Mouse (Mus musculus) hindbrain, embryonic 11.5 days (tissue): ENCODE results near the gene Ppp1r12c. TPM values are rescaled to one million over a fixed set of nuclear protein-coding genes. Genes with fewer than 3 reads are reported as not detected.

ENCODE experiments used
- ATAC-seq: fragments of 200-750 bp; cut with Nextera tagmentation; 2 replicates; pipeline ENCODE4 v1.8.0; 2017; ENCODE audit warnings: mild to moderate bottlenecking, moderate TSS enrichment, moderate library complexity; ENCODE audit not compliant: low FRiP score
- DNase-seq: peaks from one replicate; pipeline ENCODE4 v3.0.0-alpha.2; 2015; ENCODE audit warnings: low spot score
- H3K27ac ChIP-seq: fragments of 300-500 bp; sonication (generic); 2 replicates; pipeline ENCODE4 v1.5.1; 2014; ENCODE audit warnings: mild to moderate bottlenecking, low read depth, low read length
- H3K27me3 ChIP-seq: fragments of 300-500 bp; sonication (generic); 2 replicates; pipeline ENCODE4 v1.6.1; 2014; ENCODE audit warnings: mild to moderate bottlenecking, low read length, moderate library complexity, mixed read lengths; ENCODE audit not compliant: control insufficient read depth, insufficient read depth
- H3K36me3 ChIP-seq: fragments of 300-500 bp; sonication (generic); 2 replicates; pipeline ENCODE4 v1.6.1; 2014; ENCODE audit warnings: mild to moderate bottlenecking, low read length, moderate library complexity, mixed read lengths; ENCODE audit not compliant: control insufficient read depth, insufficient read depth
- H3K4me1 ChIP-seq: fragments of 300-500 bp; sonication (generic); replicated peaks from 2 replicates; pipeline ENCODE4 v1.6.1; 2014; ENCODE audit warnings: low read length, mixed read lengths; ENCODE audit not compliant: control insufficient read depth, insufficient read depth
- H3K4me2 ChIP-seq: fragments of 300-500 bp; sonication (generic); replicated peaks from 2 replicates; pipeline ENCODE4 v1.6.1; 2014; ENCODE audit warnings: mild to moderate bottlenecking, low read depth, low read length
- H3K4me3 ChIP-seq: fragments of 300-500 bp; sonication (generic); 2 replicates; pipeline ENCODE4 v1.5.1; 2014; ENCODE audit warnings: low read depth, low read length
- H3K9ac ChIP-seq: fragments of 300-500 bp; sonication (generic); 2 replicates; pipeline ENCODE4 v1.6.1; 2014; ENCODE audit warnings: low read depth, low read length
- H3K9me3 ChIP-seq: fragments of 300-500 bp; sonication (generic); 2 replicates; pipeline ENCODE4 v1.6.1; 2016; ENCODE audit warnings: low read length; ENCODE audit not compliant: control insufficient read depth
- WGBS: fragments of 180-500 bp; shearing (Covaris S2); extraction: QIAGEN DNeasy Blood & Tissue Kit; methylation state at CpG from one replicate; pipeline ENCODE4 v1.1.7; 2014; 5-methylcytosine and 5-hydroxymethylcytosine counted together
- polyA plus RNA-seq: library from polyadenylated mRNA; unstranded; fragments of >200 nt; fragmentation: Nextera tagmentation; extraction: Ambion mirVana; gene quantifications from 2 replicates; pipeline ENCODE4 v1.2.1, GENCODE M21; 2014

The Ppp1r12c gene
- 38.8 and 44.0 TPM in 2 replicates for polyA plus RNA-seq

GRCm38 (mm10) chr7:4501558-4502397 is at the start of gene Ppp1r12c:
Gene Ppp1r12c (minus strand): TSS chr7:4501680.
- WGBS: under 1% methylated on average over 39 of the region's 62 CpGs

GRCm38 (mm10) chr7:4547221-4547641 is 45.8 kb upstream of the Ppp1r12c start, which contains the start of gene Syt5:
Gene Syt5 (minus strand): TSS chr7:4547541.
- H3K4me2 ChIP-seq: peak within 1 kb of the TSS; percentile 79
- ATAC-seq: peak; percentile 67
- WGBS: 5% methylated on average over 26 of the region's 33 CpGs

More at GRCm38 (mm10) chr7:4501558-4502397, at the start of gene Ppp1r12c:
- H3K27ac ChIP-seq: peak within 1 kb of the TSS; percentile 76
- peak within 1 kb of the TSS; percentile 86 for H3K9ac ChIP-seq
- no peaks in the 10 kb centered on the region for H3K9me3 ChIP-seq
- no peaks in the 10 kb centered on the region for H3K27me3 ChIP-seq
- peaks cover 9% of the 10 kb centered on the region for H3K4me1 ChIP-seq
- peak within 1 kb of the TSS; percentile 71 for H3K4me3 ChIP-seq
- ATAC-seq (peak; percentile 93), DNase-seq (peak; percentile 93)
- H3K4me2 ChIP-seq: peak within 1 kb of the TSS; percentile 50
- no peaks in the 10 kb centered on the region for H3K36me3 ChIP-seq

GRCm38 (mm10) chr7:4546591-4547131 is 45.2 kb upstream of the Ppp1r12c start:
- H3K4me1 ChIP-seq: no peaks in the 10 kb centered on the region; the same call in 1 of the 2 replicates
- peak overlapping the region; percentile 43 for H3K4me3 ChIP-seq
- ATAC-seq (peak; percentile 95), DNase-seq (peak; percentile 96)
- H3K9ac ChIP-seq: peak overlapping the region; percentile 53
- peak overlapping the region; percentile 79 for H3K4me2 ChIP-seq
- H3K9me3 ChIP-seq: no peaks in the 10 kb centered on the region
- WGBS: 2% methylated on average over 26 of the region's 26 CpGs
- H3K27me3 ChIP-seq: no peaks in the 10 kb centered on the region
- H3K27ac ChIP-seq: peak overlapping the region; percentile 67
- no peaks in the 10 kb centered on the region for H3K36me3 ChIP-seq

More at GRCm38 (mm10) chr7:4547221-4547641, 45.8 kb upstream of the Ppp1r12c start, which contains the start of gene Syt5:
- Histone ChIP-seq H3K4me3 (peak within 1 kb of the TSS; percentile 43), H3K27ac (peak within 1 kb of the TSS; percentile 67), H3K9me3 (no peaks in the 10 kb centered on the region), H3K36me3 (no peaks in the 10 kb centered on the region), H3K9ac (peak within 1 kb of the TSS; percentile 53), H3K27me3 (no peaks in the 10 kb centered on the region), H3K4me1 (no peaks in the 10 kb centered on the region; the same call in 1 of the 2 replicates)
- peak; percentile 68 for DNase-seq

- Histone ChIP-seq H3K4me3 (peak overlapping the region; percentile 43), H3K9ac (peak overlapping the region; percentile 53; the same call in 1 of the 2 replicates)
- WGBS: 71% methylated on average over 15 of the region's 15 CpGs
Measured at GRCm38 (mm10) chr7:4546050-4546449, 44.6 kb upstream of the Ppp1r12c start.

GRCm38 (mm10) chr7:4542013-4542412 is 40.5 kb upstream of the Ppp1r12c start:
- no peak overlapping the region for H3K9ac ChIP-seq
- 36% methylated on average over 17 of the region's 17 CpGs for WGBS
- no peaks in the 10 kb centered on the region; the same call in 1 of the 2 replicates for H3K4me1 ChIP-seq
- ATAC-seq (no peak), DNase-seq (no peak)
- H3K27ac ChIP-seq: no peak overlapping the region
- H3K9me3 ChIP-seq: no peaks in the 10 kb centered on the region
- H3K4me3 ChIP-seq: no peak overlapping the region
- no peaks in the 10 kb centered on the region for H3K27me3 ChIP-seq
- no peaks in the 10 kb centered on the region for H3K36me3 ChIP-seq
- H3K4me2 ChIP-seq: no peak overlapping the region

More at GRCm38 (mm10) chr7:4546050-4546449, 44.6 kb upstream of the Ppp1r12c start:
- Histone ChIP-seq H3K4me1 (no peaks in the 10 kb centered on the region; the same call in 1 of the 2 replicates), H3K4me2 (peak overlapping the region; percentile 79), H3K9me3 (no peaks in the 10 kb centered on the region), H3K36me3 (no peaks in the 10 kb centered on the region), H3K27me3 (no peaks in the 10 kb centered on the region), H3K27ac (no peak overlapping the region)
- ATAC-seq (peak; percentile 62), DNase-seq (peak; percentile 7)

GRCm38 (mm10) chr7:4541344-4541743 is 39.9 kb upstream of the Ppp1r12c start:
- 59% methylated on average over 5 of the region's 5 CpGs for WGBS
- no peak for DNase-seq

GRCm38 (mm10) chr7:4539019-4539418 is 37.5 kb upstream of the Ppp1r12c start:
- DNase-seq: no peak
- no peak overlapping the region for H3K27ac ChIP-seq
- no peak for ATAC-seq
- no peaks in the 10 kb centered on the region for H3K36me3 ChIP-seq
- no peak overlapping the region for H3K4me2 ChIP-seq
- no peak overlapping the region for H3K9ac ChIP-seq
- H3K27me3 ChIP-seq: no peaks in the 10 kb centered on the region
- H3K4me1 ChIP-seq: no peaks in the 10 kb centered on the region
- no peak overlapping the region for H3K4me3 ChIP-seq
- 73% methylated on average over 2 of the region's 2 CpGs for WGBS
- no peaks in the 10 kb centered on the region for H3K9me3 ChIP-seq

More at GRCm38 (mm10) chr7:4541344-4541743, 39.9 kb upstream of the Ppp1r12c start:
- H3K4me3 ChIP-seq: no peak overlapping the region
- no peaks in the 10 kb centered on the region for H3K9me3 ChIP-seq
- no peaks in the 10 kb centered on the region for H3K27me3 ChIP-seq
- no peak overlapping the region for H3K9ac ChIP-seq
- no peaks in the 10 kb centered on the region; the same call in 1 of the 2 replicates for H3K4me1 ChIP-seq
- no peak overlapping the region for H3K4me2 ChIP-seq
- ATAC-seq: no peak
- no peaks in the 10 kb centered on the region for H3K36me3 ChIP-seq
- H3K27ac ChIP-seq: no peak overlapping the region

- H3K27ac ChIP-seq: no peak overlapping the region
- H3K27me3 ChIP-seq: no peaks in the 10 kb centered on the region
- no peak overlapping the region for H3K4me2 ChIP-seq
- H3K4me3 ChIP-seq: no peak overlapping the region
- H3K9me3 ChIP-seq: no peaks in the 10 kb centered on the region
- no peaks in the 10 kb centered on the region for H3K36me3 ChIP-seq
- WGBS: 63% methylated on average over 4 of the region's 4 CpGs
- H3K9ac ChIP-seq: no peak overlapping the region
- ATAC-seq (no peak), DNase-seq (no peak)
- no peaks in the 10 kb centered on the region for H3K4me1 ChIP-seq
Measured at GRCm38 (mm10) chr7:4537181-4537580, 35.7 kb upstream of the Ppp1r12c start.
